In genomic region chr6:147099458-147100277, GRCm38 (mm10) we compare ENCODE assay signal across 8 mouse cellular contexts. TPM values are rescaled to one million over a fixed set of nuclear protein-coding genes. Genes with fewer than 3 reads are reported as not detected.
DNase-seq lines count a peak whose midpoint lies in the region; ATAC-seq and TF ChIP-seq lines count a peak whose summit lies in the region.
"Had no signal": no experiment of that assay in that cellular context is flagged by ENCODE, and none has a peak within 500 bp of the region (broad histone marks: within the 10 kb centered on the region; RNA-seq: fewer than 3 reads in every experiment).

No protein-coding gene starts in this region.

- no peaks in the 10 kb centered on the region for H3K9me3 ChIP-seq in intestine, postnatal 0 days (ENCODE audit: control insufficient read depth)
- H3K9me3 ChIP-seq: hindbrain, embryonic 13.5 days had no signal

- TF ChIP-seq CTCF in intestine, postnatal 0 days (IDR thresholded peaks at IDR 0.05; ENCODE audit: low read depth), result no peak

- H3K4me1 ChIP-seq in intestine, postnatal 0 days (replicated peaks; ENCODE audit: control insufficient read depth, insufficient read depth, low read length), result no peaks in the 10 kb centered on the region

- H3K9ac ChIP-seq in intestine, postnatal 0 days (ENCODE audit: low read depth, low read length), result no peak overlapping the region
- H3K9ac ChIP-seq: hindbrain, embryonic 13.5 days had no signal

- H3K27ac ChIP-seq in intestine, postnatal 0 days (ENCODE audit: low read depth, low read length), result no peak overlapping the region
- H3K27ac ChIP-seq: hindbrain, embryonic 13.5 days had no signal

- WGBS in intestine, postnatal 0 days, result 54% methylated on average over 19 of the region's 19 CpGs

- no peak for ATAC-seq in intestine, postnatal 0 days
- ATAC-seq in megakaryocyte-erythroid progenitor cell, adult 5-6 weeks (replicated peaks; ENCODE audit: low FRiP score, low TSS enrichment, poor library complexity, severe bottlenecking), result 0 out of 2 replicates have a peak, but pooled peaks have one; percentile 31

- no peak overlapping the region for H3K4me3 ChIP-seq in intestine, postnatal 0 days (ENCODE audit: low read depth, low read length)
- H3K4me3 ChIP-seq: hindbrain, embryonic 13.5 days had no signal

- H3K27me3 ChIP-seq in intestine, postnatal 0 days (replicated peaks; ENCODE audit: control insufficient read depth, insufficient read depth, low read length), result no peaks in the 10 kb centered on the region
- H3K27me3 ChIP-seq: hindbrain, embryonic 13.5 days had no signal

- peak; percentile 90 for DNase-seq in A20 (ENCODE audit: low read depth, low spot score)
- DNase-seq in CD4-positive helper T cell, adult 2 months (ENCODE audit: low read depth, low spot score), result peak; percentile 76
- no peak for DNase-seq in urinary bladder, adult 2 months (ENCODE audit: low spot score)
- no peak for DNase-seq in cerebellum, adult 9-11 months
- DNase-seq in embryo, embryonic 10 days (ENCODE audit: low spot score), result no peak

- peaks cover 19% of the 10 kb centered on the region for H3K36me3 ChIP-seq in intestine, postnatal 0 days (ENCODE audit: control insufficient read depth, insufficient read depth)

- peak overlapping the region; percentile 41 for H3K4me2 ChIP-seq in intestine, postnatal 0 days (replicated peaks; ENCODE audit: low read depth)
- H3K4me2 ChIP-seq: hindbrain, embryonic 13.5 days had no signal

RNA-seq across cellular contexts. Expression of gene Klhl42, which starts 8.5 kb away (rescaled TPM):
- 3.2 and 3.6 TPM in 2 replicates for polyA plus RNA-seq in intestine, postnatal 0 days (2015; fragmentation: Nextera tagmentation; extraction: Ambion mirVana)
- total RNA-seq in megakaryocyte-erythroid progenitor cell, adult 5-6 weeks (2014; fragmentation: Nextera tagmentation), result 11.2 and 12.9 TPM in 2 replicates
- 7.3 and 9.1 TPM in 2 replicates for total RNA-seq in megakaryocyte-erythroid progenitor cell, adult 5-6 weeks (2017)
- 18.4 and 21.9 TPM in 2 replicates for polyA plus RNA-seq in urinary bladder, adult 2 months (2012; rRNA removed)

RNA-seq across cellular contexts. Expression of gene Mansc4, which starts 12.8 kb away (rescaled TPM):
- polyA plus RNA-seq in intestine, postnatal 0 days (2015; fragmentation: Nextera tagmentation; extraction: Ambion mirVana), result 1.0 and 1.4 TPM in 2 replicates
- total RNA-seq in megakaryocyte-erythroid progenitor cell, adult 5-6 weeks (2014; fragmentation: Nextera tagmentation), result not detected in 2 replicates
- not detected in 2 replicates for total RNA-seq in megakaryocyte-erythroid progenitor cell, adult 5-6 weeks (2017)
- 4.3 and 4.7 TPM in 2 replicates for polyA plus RNA-seq in urinary bladder, adult 2 months (2012; rRNA removed)

RNA-seq across cellular contexts. Expression of gene Mrps35, which starts 57.1 kb away (rescaled TPM):
- 89.1 and 97.3 TPM in 2 replicates for polyA plus RNA-seq in intestine, postnatal 0 days (2015; fragmentation: Nextera tagmentation; extraction: Ambion mirVana)
- total RNA-seq in megakaryocyte-erythroid progenitor cell, adult 5-6 weeks (2014; fragmentation: Nextera tagmentation), result 94.4 and 113 TPM in 2 replicates
- 115 and 125 TPM in 2 replicates for total RNA-seq in megakaryocyte-erythroid progenitor cell, adult 5-6 weeks (2017)
- 51.2 and 58.6 TPM in 2 replicates for polyA plus RNA-seq in urinary bladder, adult 2 months (2012; rRNA removed)

Comparison
In these comparisons a context has a peak if more than half of its experiments do, and no peak if none do; other contexts are left out.
1. DNase-seq: peak in A20 (single experiment) and CD4-positive helper T cell, adult 2 months (single experiment); none in urinary bladder, adult 2 months (single experiment), cerebellum, adult 9-11 months (single experiment) and embryo, embryonic 10 days (single experiment).